Mouse (Mus musculus) ovary, postnatal 14 days (tissue): ENCODE measurements at regions not wholly inside any gene's neighbourhood (a gene's known extent, or its start where the extent isn't known, plus 50 kb on each side); places are given as distances from the start of the nearest gene placed in this dataset.
"Not testable (repeated sequence)": the region's sequence is repeated elsewhere in the genome, so short reads cannot be mapped to it uniquely, and the experiment has no call there.

Experiments
- DNase-seq: peaks from one replicate; pipeline ENCODE4 v3.0.0; 2022; ENCODE audit warnings: low spot score

DNA sequence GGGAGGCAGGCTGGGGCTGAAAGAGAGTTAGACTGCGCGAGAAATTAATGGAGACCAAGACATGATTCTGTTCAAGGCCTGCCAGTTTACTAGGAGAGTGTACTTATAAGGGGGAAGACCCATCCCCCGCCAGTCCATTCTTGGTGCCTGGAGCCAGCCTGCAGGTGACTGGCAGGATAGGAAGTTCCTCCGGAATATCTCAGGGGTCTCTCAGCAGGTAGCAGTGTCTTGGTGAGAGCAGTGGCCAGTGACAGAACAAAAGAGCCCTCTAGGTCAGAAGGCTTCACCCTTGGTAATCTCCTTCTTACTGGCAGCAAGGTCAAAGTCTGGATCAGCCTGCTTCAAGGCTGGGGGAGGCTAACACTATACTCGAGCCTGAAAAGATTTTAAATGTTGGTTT lies 83.7 kb upstream of the Zfp804b start:
- DNase-seq: no peak

DNA sequence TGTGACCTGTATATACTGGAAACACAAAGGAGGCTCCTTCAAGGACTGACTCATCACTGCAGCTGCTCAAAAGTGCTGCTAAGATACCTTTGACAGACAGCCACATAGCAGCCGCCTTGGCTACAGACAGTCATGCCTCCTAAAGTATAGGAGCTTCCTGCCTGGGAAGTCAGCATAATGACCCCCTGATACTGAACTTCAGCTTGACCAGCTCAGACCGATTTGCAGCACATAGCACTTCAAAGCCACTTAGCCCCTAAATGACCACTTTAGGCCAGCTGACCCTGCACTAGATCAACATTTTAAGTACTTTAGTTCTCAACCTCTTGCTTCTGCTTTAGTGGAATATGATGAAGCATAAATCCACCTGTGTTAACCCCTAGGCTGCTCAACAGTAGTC lies 91.9 kb upstream of the Zfp804b start:
- no peak for DNase-seq

DNA sequence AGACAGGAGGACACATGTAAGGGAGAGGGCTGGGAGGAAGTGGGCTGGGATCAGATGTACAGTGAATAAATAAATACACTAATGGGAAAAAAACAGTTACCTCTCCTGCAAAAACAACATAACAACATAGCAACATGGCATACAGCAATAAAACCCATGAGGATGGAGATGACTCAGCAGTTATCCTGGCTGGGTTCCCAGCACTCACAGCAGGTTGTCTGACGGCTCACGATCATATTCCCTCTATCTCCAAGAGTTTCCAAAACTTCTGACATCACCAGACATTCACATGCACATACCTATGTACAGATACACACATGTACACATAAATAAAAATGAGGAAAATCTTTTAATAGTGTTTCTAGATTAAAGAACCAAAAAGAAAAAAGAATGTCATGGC lies 103.4 kb upstream of the Zfp804b start:
- no peak for DNase-seq

DNA sequence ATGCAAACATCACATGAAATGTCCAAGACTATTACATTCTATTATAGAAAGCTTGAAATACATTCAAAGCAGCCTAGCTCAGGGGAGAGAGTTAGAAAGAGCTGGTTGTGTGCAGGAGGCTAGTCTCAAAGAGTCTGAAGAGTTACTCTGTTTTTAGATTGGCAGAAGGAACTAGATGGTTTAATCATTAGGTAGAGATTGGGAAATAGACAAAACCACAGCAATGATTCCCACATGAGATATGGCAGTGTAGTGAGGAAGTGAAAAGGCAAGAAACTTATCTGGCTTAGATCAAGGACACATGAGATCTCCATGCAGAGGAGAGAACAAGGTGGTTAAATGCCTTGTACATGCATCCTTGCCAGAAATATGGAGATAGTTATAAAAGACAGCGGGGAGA lies 110.3 kb upstream of the Zfp804b start:
- no peak for DNase-seq

DNA sequence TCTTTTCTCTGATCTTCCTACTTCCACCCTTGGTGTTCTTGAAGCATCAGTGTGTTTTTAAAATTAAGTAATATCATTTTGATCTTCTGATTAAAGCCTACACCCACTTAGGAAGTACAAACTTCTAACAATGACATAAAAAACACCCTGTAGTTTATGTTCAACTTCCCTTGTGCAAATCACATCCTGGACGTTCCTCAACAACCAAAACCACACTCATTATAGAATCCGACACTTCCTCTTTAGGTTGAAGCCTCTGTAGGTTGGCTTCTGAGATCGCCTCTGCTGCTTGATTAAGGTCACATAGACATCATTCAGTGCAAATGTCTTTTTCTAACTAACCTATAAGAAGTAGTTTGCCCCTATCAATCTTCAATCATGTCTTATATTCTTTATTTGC lies 112.5 kb upstream of the Zfp804b start:
- DNase-seq: no peak

GRCm38 (mm10) chr5:7489150-7489549 lies 144.6 kb upstream of the Zfp804b start:
- no peak for DNase-seq

DNA sequence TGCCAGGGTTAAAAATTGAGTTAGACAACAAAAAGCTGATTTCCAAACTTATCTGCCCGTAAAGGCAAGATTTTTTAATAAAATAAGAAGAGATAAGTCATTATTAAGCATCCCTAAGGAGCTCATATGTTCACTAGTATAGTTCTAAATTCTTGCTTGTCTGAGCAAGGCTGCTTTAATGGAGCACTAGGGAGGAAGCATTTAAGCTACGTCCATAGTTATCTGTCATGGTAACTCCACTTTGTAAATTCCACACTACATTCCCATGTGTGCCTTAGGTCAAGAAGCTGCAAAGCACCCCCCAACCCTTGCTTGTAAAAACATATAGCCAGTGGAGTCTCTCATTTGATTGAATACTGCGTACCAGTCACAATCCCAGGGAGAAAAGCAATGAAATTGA lies 145.0 kb upstream of the Zfp804b start:
- DNase-seq: no peak

DNA sequence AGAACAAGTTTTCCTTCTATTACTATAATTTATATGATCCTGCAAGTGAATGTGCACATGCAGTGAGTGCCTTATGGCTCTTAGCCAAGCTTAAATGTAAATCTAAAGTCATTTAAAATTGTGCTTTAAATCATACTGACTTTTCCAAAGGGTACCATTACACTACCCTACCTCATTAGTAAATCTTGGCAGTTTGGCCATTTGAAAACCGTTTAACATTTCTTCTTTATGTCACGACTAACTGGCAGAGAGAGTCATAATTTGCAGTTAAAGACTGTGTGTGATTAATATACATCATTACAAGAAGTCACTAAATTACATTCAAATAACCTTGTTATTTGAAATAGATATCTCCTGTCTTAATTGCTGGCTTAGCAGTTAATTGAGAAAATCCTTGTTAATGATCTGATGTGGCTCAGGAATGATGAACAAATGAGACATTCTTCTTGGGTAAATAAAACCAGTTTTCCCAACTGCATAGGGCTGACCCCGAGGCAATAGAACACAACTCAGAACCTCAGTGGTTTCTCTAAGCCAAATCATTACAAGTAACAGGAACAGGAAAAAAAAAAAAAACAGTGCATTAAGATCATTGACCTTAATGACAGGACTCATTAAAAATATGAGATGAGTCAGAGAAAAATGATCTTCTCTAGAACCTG lies 173.1 kb upstream of the Zfp804b start:
- no peak for DNase-seq

DNA sequence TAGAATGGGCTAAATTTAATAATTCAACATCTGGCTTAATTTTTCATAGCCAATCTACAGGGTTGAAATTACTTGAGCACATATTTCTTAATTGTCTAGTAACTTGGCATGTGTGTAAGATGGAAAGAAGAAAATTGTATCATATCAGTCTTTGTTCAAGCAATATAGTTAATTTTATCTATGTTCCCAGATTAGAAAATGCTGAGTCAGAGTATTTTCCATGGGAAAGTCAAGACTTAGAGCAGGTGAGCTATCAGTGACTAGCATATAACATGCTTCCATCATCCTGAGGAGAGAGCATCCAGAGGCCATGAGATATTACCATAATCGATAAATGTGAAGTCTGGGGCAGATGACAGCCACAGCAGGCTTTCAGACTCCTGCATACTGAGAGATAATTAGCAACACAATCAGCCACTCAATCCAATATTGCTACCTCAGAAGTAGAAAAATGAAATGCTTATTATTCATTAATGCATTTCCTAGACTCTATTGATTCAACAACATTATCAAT lies 188.2 kb upstream of the Zfp804b start:
- no peak for DNase-seq

GRCm38 (mm10) chr5:7539812-7540645 lies 195.5 kb upstream of the Zfp804b start:
- DNase-seq: no peak

DNA sequence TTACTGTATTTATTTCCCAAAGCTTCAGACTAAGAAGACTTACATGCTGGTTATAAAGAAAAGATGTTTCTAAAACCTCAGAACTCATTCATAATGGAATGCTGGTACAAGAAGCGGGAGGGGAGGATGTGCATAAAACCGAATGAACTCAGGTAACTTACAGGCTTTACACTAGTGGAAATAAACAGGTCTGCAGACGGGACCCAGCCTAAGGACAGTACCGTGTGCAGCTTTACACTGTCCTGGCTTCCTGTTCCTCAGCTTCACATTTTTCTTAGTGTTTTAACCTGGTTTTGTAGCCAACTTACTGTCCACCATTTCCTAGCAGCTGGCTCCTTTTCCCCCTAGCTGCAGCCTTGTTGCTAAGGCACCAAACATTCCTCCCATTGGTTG lies 196.1 kb upstream of the Zfp804b start:
- no peak for DNase-seq

GRCm38 (mm10) chr5:7543857-7544256 lies 199.3 kb upstream of the Zfp804b start:
- no peak for DNase-seq

- no peak for DNase-seq
These were observed 235.9 kb upstream of the Zfp804b start for GRCm38 (mm10) chr5:7580413-7580812.

- no peak for DNase-seq
These were observed 242.0 kb upstream of the Zfp804b start for GRCm38 (mm10) chr5:7586547-7586946.

DNA sequence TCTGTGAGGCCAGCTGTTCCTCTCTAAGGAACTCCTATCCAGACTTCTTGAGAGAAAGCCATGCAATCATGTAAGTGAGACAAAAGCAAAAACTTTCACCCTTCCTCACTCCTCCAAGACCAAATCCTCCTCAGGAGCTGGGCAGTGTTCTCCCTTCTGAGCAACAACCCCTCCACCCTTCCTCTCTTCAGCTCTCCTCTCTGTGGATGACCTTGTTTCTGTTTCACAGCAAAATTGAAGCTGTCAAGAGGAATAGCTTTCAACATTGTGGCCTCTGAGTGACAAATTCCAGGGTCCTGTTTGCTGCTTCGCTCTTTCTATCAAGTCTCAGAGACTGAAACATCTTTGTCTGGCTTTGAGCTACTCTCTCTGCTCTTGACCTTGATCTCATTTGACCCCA lies 255.9 kb upstream of the Zfp804b start:
- DNase-seq: no peak

GRCm38 (mm10) chr5:7607517-7607916 lies 263.0 kb upstream of the Zfp804b start:
- DNase-seq: no peak

DNA sequence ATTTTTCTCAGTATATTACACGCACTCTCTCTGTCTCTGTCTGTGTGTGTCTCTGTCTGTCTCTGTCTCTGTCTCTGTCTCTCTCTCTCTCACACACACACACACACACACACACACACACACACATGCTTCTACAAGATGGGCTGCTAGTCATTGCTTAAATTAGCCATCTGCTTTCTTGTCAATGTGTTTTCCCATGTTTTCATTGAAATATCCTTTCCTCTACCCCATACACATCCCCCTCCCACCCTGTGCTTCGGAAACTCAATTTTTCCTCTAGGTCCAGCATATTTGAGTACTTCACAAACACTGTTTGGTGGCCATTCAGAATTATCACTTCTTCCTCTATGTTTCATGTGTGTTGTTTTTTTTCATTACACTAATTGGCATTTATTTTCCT lies 263.4 kb upstream of the Zfp804b start:
- no peak for DNase-seq

- DNase-seq: no peak
These were observed 305.0 kb upstream of the Steap4 start for GRCm38 (mm10) chr5:7655280-7655679.

DNA sequence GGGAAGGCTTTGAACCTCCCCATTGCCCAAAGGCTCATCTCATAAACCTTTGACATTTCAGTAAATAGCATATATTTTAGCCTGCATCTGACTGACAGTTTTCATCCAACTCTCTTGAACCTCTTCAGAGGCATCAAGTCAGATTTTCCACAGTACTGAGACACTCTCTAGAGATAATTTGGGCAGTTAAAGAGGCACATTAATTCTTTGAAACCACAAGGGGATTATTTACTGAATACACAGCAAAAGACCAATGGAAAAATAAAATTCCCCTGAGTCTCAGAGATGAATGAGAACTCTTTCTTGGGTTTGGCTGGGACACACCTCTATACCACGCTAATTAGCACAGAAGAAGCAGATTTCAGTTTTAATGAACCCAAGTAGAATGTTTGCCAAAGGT lies 258.5 kb upstream of the Steap4 start:
- no peak for DNase-seq

DNA sequence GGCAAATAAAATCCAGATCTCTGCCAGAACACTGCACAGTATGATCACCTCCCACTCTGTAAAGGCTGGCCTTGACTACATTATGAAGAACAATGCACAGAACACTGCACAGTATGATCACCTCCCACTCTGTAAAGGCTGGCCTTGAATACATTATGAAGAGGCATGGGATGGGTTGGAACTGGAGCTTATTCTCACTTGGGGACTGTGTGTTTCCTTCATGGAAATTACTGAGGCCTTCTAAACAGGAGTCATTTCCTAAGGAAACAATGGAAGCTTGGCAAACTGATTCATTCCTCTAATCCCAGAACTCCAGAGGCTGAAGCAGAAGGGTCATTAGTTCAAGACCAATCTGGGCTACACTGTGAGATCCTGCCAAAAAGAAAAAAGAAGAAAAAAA lies 240.7 kb upstream of the Steap4 start:
- no peak for DNase-seq

GRCm38 (mm10) chr5:7720061-7720460 lies 240.2 kb upstream of the Steap4 start:
- DNase-seq: no peak

GRCm38 (mm10) chr5:7720688-7721087 lies 239.6 kb upstream of the Steap4 start:
- no peak for DNase-seq

DNA sequence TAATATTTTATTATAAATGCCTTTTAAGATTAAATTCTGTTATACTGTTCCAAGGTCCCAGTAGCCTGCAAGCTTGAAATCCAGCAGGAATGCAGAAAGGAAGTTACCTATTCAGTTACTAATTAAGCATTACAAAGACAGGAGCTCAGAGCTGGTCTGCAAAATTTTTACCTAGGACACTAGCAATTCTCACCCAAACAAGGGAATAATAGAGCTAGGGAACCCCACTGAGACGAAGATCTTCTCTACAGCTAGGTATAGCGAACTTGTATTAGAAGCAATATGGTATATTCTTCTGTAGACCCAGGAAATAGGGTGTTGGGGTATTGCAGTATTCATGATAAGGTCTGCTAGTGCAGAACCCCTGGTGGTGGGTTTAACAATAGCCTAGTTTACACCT lies 227.7 kb upstream of the Steap4 start:
- not testable (repeated sequence) for DNase-seq

DNA sequence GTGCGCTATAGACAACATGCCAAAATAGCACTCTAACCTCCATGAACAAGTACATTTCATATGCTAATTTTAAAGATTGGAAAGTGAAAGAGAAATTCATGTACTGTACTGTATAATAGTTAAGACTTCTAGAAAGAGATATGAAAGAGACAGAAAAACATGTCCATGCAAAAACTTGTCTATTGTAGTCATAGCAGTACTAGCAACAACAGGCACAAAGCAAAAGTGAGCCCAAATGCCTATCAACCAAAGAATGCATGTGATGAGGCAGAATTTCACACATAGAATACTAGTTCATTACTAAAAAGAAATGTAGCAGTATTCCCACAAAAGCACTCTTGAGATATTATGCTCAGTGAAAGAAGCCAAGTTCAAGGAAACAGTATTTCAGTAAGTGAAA lies 180.4 kb upstream of the Steap4 start:
- no peak for DNase-seq
